Mouse (Mus musculus) c-Kit-positive CD71-negative TER-119-negative erythroid progenitor cells, embryonic 14.5 days (primary cell): ENCODE measurements around the gene Gm21671.
"Not testable (repeated sequence)": the region's sequence is repeated elsewhere in the genome, so short reads cannot be mapped to it uniquely, and the experiment has no call there.

Source experiments
- DNase-seq: peaks from one replicate; pipeline ENCODE4 v3.0.0-alpha.2; 2013; ENCODE audit warnings: low read depth

The Gm21671 gene

GRCm38 (mm10) chr5:25954317-25954716, at the start of gene Gm21671:
Gene Gm21671 (minus strand): TSS chr5:25954417.
- not testable (repeated sequence) for DNase-seq

GRCm38 (mm10) chr5:25988550-25988949, 34.3 kb upstream of the Gm21671 start, which contains the start of gene Gm21698:
Gene Gm21698 (minus strand): TSS chr5:25988650.
- DNase-seq = not testable (repeated sequence)

- not testable (repeated sequence) for DNase-seq
Measured at GRCm38 (mm10) chr5:25972563-25972962, 18.3 kb upstream of the Gm21671 start, which contains the start of gene Gm21680. Gene Gm21680 (minus strand): TSS chr5:25972663.

GRCm38 (mm10) chr5:25957050-25957449, 2.8 kb upstream of the Gm21671 start:
- not testable (repeated sequence) for DNase-seq

- DNase-seq = not testable (repeated sequence)
Measured at GRCm38 (mm10) chr5:25956611-25957010, 2.4 kb upstream of the Gm21671 start.

GRCm38 (mm10) chr5:25945391-25945790, 8.8 kb downstream of the Gm21671 start:
- not testable (repeated sequence) for DNase-seq

- not testable (repeated sequence) for DNase-seq
Measured at GRCm38 (mm10) chr5:25942281-25942680, 11.9 kb downstream of the Gm21671 start, which contains the start of gene Gm21663. Gene Gm21663 (minus strand): TSS chr5:25942381.
